Mouse (Mus musculus): ENCODE measurements at regions not wholly inside any gene's neighbourhood (a gene's known extent, or its start where the extent isn't known, plus 50 kb on each side); places are given as distances from the start of the nearest gene placed in this dataset.

DNA sequence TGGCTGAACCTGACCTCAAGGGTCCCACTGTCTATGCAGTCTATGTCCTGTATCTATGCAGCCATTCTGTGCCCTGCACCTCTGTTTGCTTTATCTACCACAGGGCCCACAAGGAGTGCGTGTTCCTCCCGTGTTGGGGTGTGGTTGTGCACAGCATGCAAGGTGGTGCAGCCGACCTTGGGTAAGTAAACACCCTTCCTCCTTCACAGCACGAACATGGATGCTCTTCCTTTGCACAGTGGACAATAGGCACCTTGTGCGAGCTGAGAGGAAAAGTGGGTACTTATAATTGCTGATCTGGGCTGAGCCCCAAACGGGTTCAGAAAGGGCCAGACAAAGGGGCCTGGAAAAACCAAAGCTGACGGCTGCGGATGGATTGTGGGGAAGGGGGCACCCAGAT, 91.3 kb upstream of the 1600014C23Rik start:
- DNase-seq (ENCODE audit: low spot score): no peak

GRCm38 (mm10) chr17:45823501-45823900, 89.9 kb upstream of the 1600014C23Rik start:
- DNase-seq (ENCODE audit: low spot score): no peak

GRCm38 (mm10) chr17:45822427-45822826, 88.8 kb upstream of the 1600014C23Rik start:
- no peak for DNase-seq (ENCODE audit: low spot score)

DNA sequence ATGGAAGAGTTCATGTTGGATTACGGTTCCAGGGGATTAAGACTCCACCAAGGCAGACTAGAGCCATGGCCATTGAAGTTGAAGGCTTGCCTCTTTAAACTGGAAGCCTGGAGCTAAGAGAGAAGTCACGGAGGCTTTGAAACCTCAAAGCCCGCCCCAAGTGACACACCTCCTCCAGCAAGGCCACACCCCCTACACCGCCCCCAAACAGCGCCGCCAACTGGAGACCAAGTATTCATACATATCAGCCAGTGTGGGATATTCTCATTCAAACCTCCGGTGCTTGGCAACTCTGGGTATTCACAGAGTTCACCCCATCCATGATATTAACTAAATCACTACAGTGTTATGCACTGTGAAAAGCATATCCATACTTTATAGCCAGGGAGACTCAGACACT, 87.7 kb upstream of the 1600014C23Rik start:
- DNase-seq (ENCODE audit: low spot score): no peak

GRCm38 (mm10) chr17:45819143-45819542, 85.5 kb upstream of the 1600014C23Rik start:
- DNase-seq (ENCODE audit: low spot score): no peak

GRCm38 (mm10) chr17:45816566-45816965, 82.9 kb upstream of the 1600014C23Rik start:
- DNase-seq (ENCODE audit: low spot score): no peak

- peak; percentile 48 for DNase-seq (ENCODE audit: low spot score)
Observed at GRCm38 (mm10) chr17:45815833-45816232, 82.2 kb upstream of the 1600014C23Rik start.

DNA sequence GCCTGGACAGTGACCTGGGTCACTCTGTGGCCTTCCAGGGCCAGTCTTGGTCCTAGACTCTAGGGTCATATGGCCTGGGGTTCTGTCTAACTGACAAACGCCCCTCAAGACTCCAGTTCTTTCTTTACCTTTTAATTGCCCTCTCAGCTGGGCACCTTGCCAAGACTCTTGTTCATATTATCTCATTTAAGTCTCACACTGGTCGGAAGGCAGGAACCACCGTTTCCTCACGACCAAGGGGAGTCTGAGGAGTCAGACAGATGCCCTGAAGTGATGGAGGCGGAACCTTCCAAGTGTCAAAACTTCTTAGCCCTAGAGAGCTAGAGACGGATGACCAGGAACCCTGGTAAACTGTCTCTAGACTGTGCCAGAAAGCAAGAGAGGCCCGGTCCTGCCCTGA, 81.7 kb upstream of the 1600014C23Rik start:
- no peak for DNase-seq (ENCODE audit: low spot score)

GRCm38 (mm10) chr17:45814586-45814985, 80.9 kb upstream of the 1600014C23Rik start:
- DNase-seq (ENCODE audit: low spot score): no peak

- no peak for DNase-seq (ENCODE audit: low spot score)
Observed at GRCm38 (mm10) chr17:45813956-45814355, 80.3 kb upstream of the 1600014C23Rik start.

DNA sequence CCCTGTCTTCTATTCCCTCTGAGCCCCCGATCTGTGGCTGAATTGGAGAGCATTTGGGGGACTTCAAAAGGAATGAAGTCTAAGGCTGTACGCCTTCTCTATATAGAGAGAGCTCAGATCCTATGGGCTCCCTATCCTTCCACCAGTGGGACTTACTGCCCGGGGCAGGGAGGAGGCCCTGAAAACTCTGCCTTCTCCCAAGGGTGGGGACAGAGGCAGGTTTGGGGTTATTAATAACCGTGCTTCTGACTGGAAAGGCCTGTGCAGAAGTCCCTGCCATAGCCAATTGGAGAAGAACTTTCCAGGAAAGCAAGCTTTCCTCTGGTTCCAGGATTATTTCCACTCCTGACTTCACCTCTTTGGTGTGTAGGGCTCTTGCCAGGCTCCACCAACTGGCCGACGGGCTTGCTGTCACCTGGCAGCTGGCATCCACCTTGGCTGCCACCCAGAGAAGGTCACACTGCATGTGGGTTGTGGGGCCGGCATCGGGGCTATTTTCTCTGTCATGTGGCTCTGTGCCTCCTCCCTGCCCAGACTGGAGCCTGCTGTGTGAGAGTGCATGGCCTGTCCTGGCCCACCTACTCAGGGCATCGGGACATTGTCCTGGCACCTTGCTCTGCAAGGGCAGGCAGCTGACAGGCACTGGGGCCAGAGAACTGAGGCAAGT, 78.8 kb upstream of the 1600014C23Rik start:
- no peak for DNase-seq (ENCODE audit: low spot score)

- DNase-seq (ENCODE audit: low spot score): no peak
Observed at GRCm38 (mm10) chr17:45811632-45812221, 78.1 kb upstream of the 1600014C23Rik start.

DNA sequence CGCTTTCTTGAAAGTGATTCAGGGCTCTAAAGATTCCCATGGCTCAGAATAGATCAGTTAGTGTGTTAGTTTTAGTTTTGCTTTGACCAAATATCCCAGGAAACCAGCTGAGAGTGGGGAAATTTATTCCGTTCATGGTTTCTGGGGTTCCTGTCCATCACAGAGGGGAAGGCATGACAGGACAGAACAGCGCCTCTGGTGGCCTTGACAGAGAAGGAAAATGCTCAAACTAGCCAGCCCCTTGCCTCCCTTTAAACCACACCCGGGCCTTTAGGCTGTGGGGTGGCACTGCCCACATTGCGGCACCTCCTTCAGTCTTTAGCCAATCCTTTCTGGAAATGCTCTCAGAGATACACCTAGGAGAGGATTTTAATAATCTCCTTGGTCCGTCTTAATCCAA, 76.1 kb upstream of the 1600014C23Rik start:
- no peak for DNase-seq (ENCODE audit: low spot score)

DNA sequence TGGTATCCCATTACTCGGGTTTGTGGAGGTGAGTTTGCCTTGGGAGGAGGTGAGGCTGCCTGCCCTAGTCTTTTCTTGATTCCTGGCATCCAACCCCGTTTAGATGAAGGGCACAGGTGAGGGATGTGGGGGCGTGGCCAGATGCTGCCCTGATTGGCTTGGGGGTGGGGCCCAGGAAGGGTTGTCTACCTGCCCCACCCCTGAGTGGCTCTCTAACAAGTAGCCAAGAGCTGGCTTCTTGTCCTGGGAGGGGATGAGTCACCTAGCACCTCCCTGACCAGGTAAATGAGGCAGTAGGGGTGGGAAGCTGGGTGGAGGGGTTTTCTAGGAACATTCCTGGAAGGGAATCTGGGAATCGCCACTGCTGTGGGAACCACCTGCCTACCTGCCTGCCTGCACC, 74.7 kb upstream of the 1600014C23Rik start:
- DNase-seq (ENCODE audit: low spot score): no peak

GRCm38 (mm10) chr17:45807452-45807851, 73.8 kb upstream of the 1600014C23Rik start:
- no peak for DNase-seq (ENCODE audit: low spot score)

- no peak for DNase-seq (ENCODE audit: low spot score)
Observed at GRCm38 (mm10) chr17:45806831-45807230, 73.2 kb upstream of the 1600014C23Rik start.

DNA sequence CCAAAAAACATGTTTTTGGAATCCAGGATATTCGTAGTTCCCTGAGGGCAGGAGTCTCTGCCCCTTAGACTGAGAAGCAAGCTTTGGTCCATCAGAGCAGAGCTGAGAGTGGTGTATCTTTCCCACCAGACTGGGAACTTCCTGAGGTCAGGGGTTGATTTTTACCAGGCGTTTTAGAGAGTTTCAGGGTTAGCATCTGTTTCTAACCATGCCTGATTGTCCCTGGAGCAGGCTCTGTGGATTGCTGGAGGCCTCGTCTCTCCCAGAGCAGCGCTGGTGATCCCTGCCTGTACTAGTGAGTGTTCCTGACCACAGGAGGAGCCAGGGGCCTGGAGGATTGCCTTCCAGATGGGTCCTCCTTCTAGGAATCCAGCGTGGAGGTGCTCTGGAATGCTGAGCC, 72.8 kb upstream of the 1600014C23Rik start:
- no peak for DNase-seq (ENCODE audit: low spot score)

DNA sequence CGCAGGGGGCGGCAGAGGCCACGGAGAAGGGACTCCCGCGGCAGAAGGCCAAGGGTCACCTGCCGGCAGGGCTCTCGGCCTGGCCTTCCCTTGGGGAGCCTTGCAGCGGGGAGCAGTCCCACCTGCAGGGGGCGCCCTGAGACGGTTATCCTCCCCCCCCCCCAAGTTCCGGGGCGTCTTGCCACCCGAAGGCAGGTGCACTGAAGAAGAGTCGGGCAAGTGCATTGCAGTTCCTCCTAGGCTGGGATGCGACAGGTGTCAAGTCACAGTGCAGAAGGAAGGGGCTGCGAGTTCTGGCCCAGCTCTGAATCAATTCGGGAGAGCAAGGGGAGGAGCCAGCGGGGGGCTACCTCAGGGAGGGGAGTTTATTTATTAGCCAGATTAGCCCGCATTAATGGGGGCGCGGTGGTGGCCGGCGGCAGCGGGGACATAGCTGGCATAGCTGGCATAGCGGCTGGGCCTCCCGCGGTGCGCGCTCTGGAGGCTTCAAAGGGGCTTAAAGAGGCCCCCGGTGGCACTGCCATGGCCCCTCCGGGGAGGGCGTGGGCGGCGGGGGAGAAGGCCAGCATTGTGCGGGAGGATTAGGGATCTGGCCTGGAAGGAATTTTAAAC, 71.9 kb upstream of the 1600014C23Rik start:
- DNase-seq (ENCODE audit: low spot score): no peak

GRCm38 (mm10) chr17:45803331-45803730, 69.7 kb upstream of the 1600014C23Rik start:
- DNase-seq (ENCODE audit: low spot score): no peak

DNA sequence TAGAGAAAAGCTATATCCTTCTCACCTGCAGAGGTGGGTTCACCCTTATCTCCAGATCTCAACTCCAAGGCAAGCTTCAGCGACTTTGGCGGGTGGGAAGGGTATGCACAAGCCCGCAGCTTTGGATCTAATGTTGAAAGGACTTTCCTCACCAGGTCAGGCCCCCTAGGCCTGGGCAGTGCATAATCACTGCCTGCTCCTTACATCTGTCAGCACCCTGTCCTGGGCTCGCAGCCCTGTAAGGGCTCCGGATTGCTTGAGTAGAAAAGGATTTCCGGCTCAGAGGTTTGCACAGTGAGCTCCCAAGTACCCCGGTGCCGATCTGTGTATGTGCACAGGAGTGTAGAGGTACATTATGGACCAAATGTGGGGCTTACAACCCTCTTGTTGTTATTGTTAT, 68.8 kb upstream of the 1600014C23Rik start:
- DNase-seq (ENCODE audit: low spot score): no peak

DNA sequence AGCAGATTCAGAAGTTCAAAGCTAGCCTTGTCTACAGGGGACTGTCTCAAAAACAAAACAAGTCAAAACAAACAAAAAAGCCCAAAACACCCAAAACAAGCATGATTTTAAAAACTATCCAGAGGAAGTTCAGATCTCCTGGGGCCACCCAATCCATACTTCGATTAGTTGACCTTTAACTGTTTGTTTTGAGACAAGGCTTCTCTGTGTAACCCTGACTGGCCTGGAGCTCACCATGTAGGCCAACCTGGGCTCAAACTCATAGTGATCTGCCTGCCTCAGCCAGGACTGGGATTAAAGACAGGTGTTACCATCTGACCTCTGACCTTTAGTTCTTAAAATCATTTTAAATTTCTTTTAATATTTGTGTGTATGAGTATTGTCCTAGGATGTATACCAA, 66.1 kb upstream of the 1600014C23Rik start:
- DNase-seq (ENCODE audit: low spot score): no peak

DNA sequence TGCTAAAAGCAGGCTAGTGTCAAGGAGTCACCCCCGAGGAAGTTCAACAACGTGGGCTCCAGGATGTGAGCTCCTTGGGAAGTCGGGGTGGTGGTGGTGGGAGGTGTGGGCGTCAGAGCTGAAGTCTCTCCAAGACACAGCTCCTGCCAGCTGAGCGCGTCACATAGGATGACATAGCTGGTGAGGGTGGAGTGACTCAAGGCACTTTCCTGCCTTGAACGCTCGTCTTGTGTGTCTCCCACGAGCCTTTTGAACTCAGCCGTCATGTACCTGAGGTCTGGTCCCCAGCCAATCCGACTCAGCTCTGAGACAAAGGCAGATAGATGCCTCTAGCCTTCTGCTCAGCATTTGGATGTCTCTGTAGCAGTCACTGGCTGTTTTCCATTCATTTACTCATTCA, 65.4 kb upstream of the 1600014C23Rik start:
- DNase-seq (ENCODE audit: low spot score): no peak

- DNase-seq (ENCODE audit: low spot score): no peak
Observed at GRCm38 (mm10) chr17:45798456-45798855, 64.8 kb upstream of the 1600014C23Rik start.

GRCm38 (mm10) chr17:45797121-45797520, 63.5 kb upstream of the 1600014C23Rik start:
- no peak for DNase-seq (ENCODE audit: low spot score)

All from ovary, postnatal 36 days (tissue).